Mouse (Mus musculus) hindbrain, embryonic 16.5 days (tissue): Measurements from ENCODE around the gene Xpr1. TPM values are rescaled to one million over a fixed set of nuclear protein-coding genes. Genes with fewer than 3 reads are reported as not detected.

ENCODE experiments used
- ATAC-seq: fragments of 200-750 bp; cut with Nextera tagmentation; 2 replicates; pipeline ENCODE4 v1.8.0; 2017; ENCODE audit warnings: moderate TSS enrichment, moderate library complexity
- H3K27ac ChIP-seq: fragments of 300-500 bp; sonication (generic); 2 replicates; pipeline ENCODE4 v1.5.1; 2014; ENCODE audit warnings: low read depth, mild to moderate bottlenecking, control low read depth, low read length, moderate library complexity
- H3K27me3 ChIP-seq: fragments of 300-500 bp; sonication (generic); replicated peaks from 2 replicates; pipeline ENCODE4 v1.6.1; 2014; ENCODE audit warnings: low read length; ENCODE audit not compliant: control insufficient read depth, insufficient read depth
- H3K36me3 ChIP-seq: fragments of 300-500 bp; sonication (generic); 2 replicates; pipeline ENCODE4 v1.6.1; 2014; ENCODE audit warnings: mild to moderate bottlenecking, low read length, moderate library complexity, mixed read lengths; ENCODE audit not compliant: control insufficient read depth, insufficient read depth
- H3K4me1 ChIP-seq: fragments of 300-500 bp; sonication (generic); 2 replicates; pipeline ENCODE4 v1.6.1; 2014; ENCODE audit warnings: low read depth, low read length; ENCODE audit not compliant: control insufficient read depth, insufficient read depth
- H3K4me2 ChIP-seq: fragments of 300-500 bp; sonication (generic); 2 replicates; pipeline ENCODE4 v1.6.1; 2014; ENCODE audit warnings: mild to moderate bottlenecking, low read length, control low read depth, moderate library complexity
- H3K4me3 ChIP-seq: fragments of 300-500 bp; sonication (generic); 2 replicates; pipeline ENCODE4 v1.5.1; 2014; ENCODE audit warnings: mild to moderate bottlenecking, low read length, control low read depth, moderate library complexity
- H3K9ac ChIP-seq: fragments of 300-500 bp; sonication (generic); 2 replicates; pipeline ENCODE4 v1.6.1; 2014; ENCODE audit warnings: low read depth, mild to moderate bottlenecking, control low read depth, low read length, moderate library complexity
- H3K9me3 ChIP-seq: fragments of 300-500 bp; sonication (generic); 2 replicates; pipeline ENCODE4 v1.6.1; 2014; ENCODE audit warnings: mild to moderate bottlenecking, low read length, moderate library complexity; ENCODE audit not compliant: control insufficient read depth
- WGBS: fragments of 180-500 bp; shearing (Covaris S2); extraction: QIAGEN DNeasy Blood & Tissue Kit; methylation state at CpG from one replicate; pipeline ENCODE4 v1.1.7; 2014; 5-methylcytosine and 5-hydroxymethylcytosine counted together
- polyA plus RNA-seq: library from polyadenylated mRNA; unstranded; fragments of >200 nt; fragmentation: Nextera tagmentation; extraction: Ambion mirVana; gene quantifications from 2 replicates; pipeline ENCODE4 v1.2.1, GENCODE M21; 2015

Gene Xpr1
- polyA plus RNA-seq, 1 experiment from 2014 or later: 40.7 TPM

DNA sequence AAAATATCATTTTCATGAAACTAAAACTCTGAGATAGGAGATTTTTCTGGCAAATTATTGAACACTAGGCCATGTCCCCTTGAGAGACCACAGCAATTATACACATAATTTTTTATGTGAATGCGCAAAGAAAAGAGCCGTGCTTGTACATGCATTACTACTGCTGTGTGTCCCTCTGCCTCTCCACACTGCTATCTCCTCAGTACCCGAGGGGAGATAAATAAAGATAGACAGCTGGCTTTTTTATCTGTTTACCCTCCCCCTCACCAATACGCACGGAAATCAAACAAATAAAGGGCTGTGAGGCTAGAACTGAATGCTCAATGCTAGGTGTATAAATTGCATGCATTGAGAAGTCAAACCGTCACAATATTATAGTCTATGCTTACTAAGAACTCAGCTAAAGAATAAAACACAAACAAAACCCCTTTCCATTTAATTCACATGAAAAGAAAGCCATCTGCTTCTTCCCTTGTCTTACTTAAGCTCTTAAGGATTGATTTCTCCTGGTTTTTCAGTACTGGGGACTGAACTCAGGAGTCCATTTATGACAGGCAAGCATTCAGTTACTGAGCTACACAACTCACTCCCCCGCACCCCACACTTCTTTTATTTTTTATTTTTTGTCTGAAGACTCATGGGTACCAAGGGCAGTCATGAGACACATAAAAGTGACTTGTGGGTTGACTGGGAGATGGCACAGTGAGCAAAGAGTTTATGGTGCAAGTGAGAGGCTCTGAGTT lies 97.0 kb downstream of the Xpr1 start:
- no peak overlapping the region for H3K9ac ChIP-seq
- H3K4me3 ChIP-seq: no peak overlapping the region
- H3K4me1 ChIP-seq: no peaks in the 10 kb centered on the region
- no peak for ATAC-seq
- no peaks in the 10 kb centered on the region for H3K9me3 ChIP-seq
- H3K36me3 ChIP-seq: no peaks in the 10 kb centered on the region
- H3K27me3 ChIP-seq: no peaks in the 10 kb centered on the region
- no peak overlapping the region for H3K4me2 ChIP-seq
- WGBS: 51% methylated on average over 7 of the region's 7 CpGs
- H3K27ac ChIP-seq: no peak overlapping the region

DNA sequence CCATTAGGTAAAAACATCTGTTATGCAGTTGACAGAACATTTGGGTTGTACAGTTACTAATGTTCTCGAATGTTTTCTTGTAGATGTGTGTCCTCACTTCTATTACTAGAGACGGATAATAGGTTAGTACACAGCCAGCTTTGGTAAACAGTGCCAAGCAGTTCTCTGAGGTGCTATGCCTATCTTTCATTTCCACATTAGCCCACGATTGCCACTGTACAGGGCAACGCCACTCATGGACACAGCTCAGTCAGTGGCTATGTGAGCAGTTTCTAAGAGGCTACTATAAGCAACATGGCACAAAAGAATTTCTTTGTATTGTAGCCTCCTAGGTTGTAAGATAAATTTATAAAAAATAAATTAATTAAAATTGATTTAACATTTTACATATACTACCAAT lies 97.7 kb downstream of the Xpr1 start:
- H3K27me3 ChIP-seq: no peaks in the 10 kb centered on the region
- no peak overlapping the region for H3K9ac ChIP-seq
- H3K4me3 ChIP-seq: no peak overlapping the region
- no peak for ATAC-seq
- no peaks in the 10 kb centered on the region for H3K4me1 ChIP-seq
- H3K9me3 ChIP-seq: no peaks in the 10 kb centered on the region
- no peak overlapping the region for H3K27ac ChIP-seq
- 65% methylated on average over 4 of the region's 4 CpGs for WGBS
- no peaks in the 10 kb centered on the region for H3K36me3 ChIP-seq
- no peak overlapping the region for H3K4me2 ChIP-seq

DNA sequence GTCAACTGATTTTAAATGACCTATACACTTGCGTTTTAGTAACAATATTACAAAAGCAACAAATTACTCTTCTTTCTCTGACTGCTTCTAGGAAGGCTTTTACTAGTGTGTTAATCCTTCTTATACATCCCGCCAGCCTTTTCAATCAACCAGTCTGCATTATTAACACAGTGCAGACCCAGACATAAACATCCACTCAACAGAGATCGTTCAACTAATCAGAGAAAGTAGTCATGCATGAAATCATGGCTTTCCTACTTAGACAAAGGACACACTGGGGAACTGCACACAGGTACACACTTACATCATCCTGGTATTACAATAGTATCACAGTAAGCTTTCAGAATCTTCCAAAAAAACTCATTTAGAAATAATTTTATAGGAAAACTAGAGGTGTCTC lies 105.5 kb downstream of the Xpr1 start:
- no peak overlapping the region for H3K9ac ChIP-seq
- H3K27ac ChIP-seq: no peak overlapping the region
- H3K36me3 ChIP-seq: no peaks in the 10 kb centered on the region; the same call in 1 of the 2 replicates
- no peak overlapping the region for H3K4me2 ChIP-seq
- H3K9me3 ChIP-seq: no peaks in the 10 kb centered on the region
- H3K4me1 ChIP-seq: peaks cover 3% of the 10 kb centered on the region
- H3K27me3 ChIP-seq: no peaks in the 10 kb centered on the region
- WGBS: 47% methylated on average over 3 of the region's 3 CpGs
- ATAC-seq: no peak
- no peak overlapping the region for H3K4me3 ChIP-seq

DNA sequence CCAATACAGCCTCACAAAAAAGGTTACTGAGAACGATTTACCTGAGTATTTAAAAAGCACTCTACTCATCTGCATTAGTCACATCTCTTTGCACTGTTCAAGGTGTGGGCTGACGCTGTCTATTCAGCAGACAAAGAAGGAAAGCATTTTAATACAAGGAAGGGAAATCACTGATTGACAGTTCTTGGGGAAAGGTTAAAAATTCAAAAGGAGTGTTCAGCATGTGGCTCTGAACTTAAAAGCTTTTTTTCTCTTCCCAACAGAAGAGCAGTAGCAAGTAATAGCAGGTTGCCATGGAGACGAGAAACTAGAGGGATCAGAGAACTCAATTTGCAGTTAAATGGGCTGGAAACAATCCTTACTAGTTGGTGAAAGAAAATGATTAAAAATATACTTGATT lies 110.3 kb downstream of the Xpr1 start:
- Histone ChIP-seq H3K4me3 (no peak overlapping the region), H3K4me1 (peaks cover 3% of the 10 kb centered on the region), H3K36me3 (no peaks in the 10 kb centered on the region; the same call in 1 of the 2 replicates), H3K27me3 (no peaks in the 10 kb centered on the region), H3K9me3 (no peaks in the 10 kb centered on the region), H3K27ac (peak overlapping the region; percentile 37), H3K9ac (no peak overlapping the region), H3K4me2 (no peak overlapping the region)
- peak; percentile 61 for ATAC-seq
- 12% methylated on average over 3 of the region's 3 CpGs for WGBS

DNA sequence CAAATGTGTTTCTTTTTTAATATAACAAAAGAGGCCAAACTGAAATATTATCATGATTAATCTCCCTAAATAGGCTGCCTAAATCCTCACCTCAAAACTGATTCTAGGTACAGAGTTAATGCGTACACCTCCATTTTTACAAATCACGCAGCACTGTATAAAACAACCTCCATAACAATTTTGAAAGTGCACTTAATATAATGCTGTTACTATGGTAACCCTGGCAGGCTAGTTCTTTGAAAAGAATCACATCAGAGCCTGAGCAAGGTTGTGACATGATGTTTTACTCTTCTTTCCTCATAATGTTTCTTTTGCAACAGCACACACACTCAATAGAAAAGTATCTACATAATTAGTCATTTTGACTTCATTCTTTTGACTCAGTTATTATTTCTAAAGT lies 113.8 kb downstream of the Xpr1 start:
- Histone ChIP-seq H3K27me3 (no peaks in the 10 kb centered on the region), H3K9ac (no peak overlapping the region), H3K36me3 (no peaks in the 10 kb centered on the region; the same call in 1 of the 2 replicates), H3K27ac (no peak overlapping the region), H3K9me3 (no peaks in the 10 kb centered on the region), H3K4me1 (peaks cover 3% of the 10 kb centered on the region), H3K4me3 (no peak overlapping the region), H3K4me2 (no peak overlapping the region)
- ATAC-seq: 0 out of 2 replicates have a peak, but pooled peaks have one; percentile 51
- 62% methylated on average over 2 of the region's 2 CpGs for WGBS

DNA sequence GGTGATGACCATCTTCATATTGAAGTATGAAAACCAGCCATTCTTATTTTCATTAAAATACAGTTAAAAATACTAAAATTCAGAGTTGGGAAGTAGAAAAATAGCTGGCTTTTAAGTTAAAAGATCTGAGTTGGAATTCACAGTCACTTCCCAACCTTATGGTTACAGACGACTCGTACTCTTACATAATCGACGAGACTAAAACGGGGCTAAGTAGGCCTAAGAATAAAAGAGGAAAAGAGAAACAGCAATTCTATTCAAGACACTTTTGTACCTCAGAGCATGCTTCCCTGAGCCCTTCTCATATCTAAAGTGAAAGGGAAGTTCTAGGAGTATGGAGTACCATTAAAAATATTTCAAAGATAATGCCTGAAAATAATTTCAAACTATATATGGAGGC lies 119.6 kb downstream of the Xpr1 start:
- Histone ChIP-seq H3K4me3 (no peak overlapping the region), H3K36me3 (no peaks in the 10 kb centered on the region), H3K4me2 (no peak overlapping the region), H3K9me3 (no peaks in the 10 kb centered on the region), H3K27ac (no peak overlapping the region), H3K4me1 (no peaks in the 10 kb centered on the region), H3K9ac (no peak overlapping the region), H3K27me3 (no peaks in the 10 kb centered on the region)
- ATAC-seq: no peak
- 97% methylated on average over 5 of the region's 5 CpGs for WGBS

DNA sequence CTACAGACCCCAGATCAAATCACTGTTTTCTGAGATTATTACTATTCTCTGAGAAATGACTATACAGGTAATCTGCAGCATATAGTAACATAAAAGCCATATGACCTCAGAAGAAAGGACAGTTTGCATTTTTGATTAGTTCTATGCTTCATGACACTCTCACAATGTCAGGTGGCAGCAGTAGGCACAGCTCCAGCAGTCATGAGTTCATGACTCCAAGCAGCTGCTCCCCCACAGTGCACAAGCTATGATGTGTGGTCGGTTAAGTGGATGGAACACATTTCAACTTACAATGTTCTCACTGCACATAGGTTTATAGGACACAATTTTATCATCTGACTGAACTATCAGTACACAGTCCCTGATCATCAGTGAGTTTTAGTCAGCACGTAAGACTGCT lies 120.0 kb downstream of the Xpr1 start:
- ATAC-seq: no peak
- H3K9me3 ChIP-seq: no peaks in the 10 kb centered on the region
- no peak overlapping the region for H3K27ac ChIP-seq
- H3K4me1 ChIP-seq: no peaks in the 10 kb centered on the region
- H3K4me3 ChIP-seq: no peak overlapping the region
- H3K36me3 ChIP-seq: no peaks in the 10 kb centered on the region
- H3K27me3 ChIP-seq: no peaks in the 10 kb centered on the region
- H3K9ac ChIP-seq: no peak overlapping the region
- no peak overlapping the region for H3K4me2 ChIP-seq
- 81% methylated on average over 2 of the region's 2 CpGs for WGBS

GRCm38 (mm10) chr1:155293446-155293845 lies 123.8 kb downstream of the Xpr1 start:
- Histone ChIP-seq H3K36me3 (peaks cover 7% of the 10 kb centered on the region; the same call in 1 of the 2 replicates), H3K4me1 (no peaks in the 10 kb centered on the region), H3K9ac (0 out of 2 replicates have a peak overlapping the region, but pooled peaks have one; percentile 17), H3K27ac (no peak overlapping the region), H3K4me3 (no peak overlapping the region), H3K27me3 (no peaks in the 10 kb centered on the region), H3K4me2 (no peak overlapping the region), H3K9me3 (no peaks in the 10 kb centered on the region)
- 7% methylated on average over 3 of the region's 3 CpGs for WGBS
- peak; percentile 81 for ATAC-seq

DNA sequence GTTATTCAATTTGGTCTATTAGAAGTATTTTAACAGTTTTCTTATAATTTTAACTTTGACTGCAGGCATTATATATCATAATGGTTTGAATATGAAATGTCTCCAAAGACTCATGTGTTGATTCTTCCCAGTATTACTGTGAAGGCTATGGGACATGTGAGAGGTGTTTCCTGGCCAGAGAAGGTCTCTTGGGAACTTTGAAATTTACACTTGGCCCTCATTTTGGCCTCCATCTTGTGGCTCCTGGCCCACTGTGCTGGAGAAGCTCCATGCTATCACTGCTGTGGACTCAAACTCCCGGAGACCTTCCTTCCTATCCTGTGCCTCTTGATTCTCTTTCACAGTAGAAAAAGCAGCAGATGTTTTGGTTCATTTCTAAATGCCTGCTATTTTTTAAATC lies 127.8 kb downstream of the Xpr1 start:
- H3K27me3 ChIP-seq: no peaks in the 10 kb centered on the region
- H3K9me3 ChIP-seq: no peaks in the 10 kb centered on the region
- 100% methylated on average over 1 of the region's 1 CpGs for WGBS
- peaks cover 19% of the 10 kb centered on the region for H3K36me3 ChIP-seq
- no peak overlapping the region for H3K27ac ChIP-seq
- no peak overlapping the region for H3K4me2 ChIP-seq
- no peaks in the 10 kb centered on the region for H3K4me1 ChIP-seq
- H3K9ac ChIP-seq: no peak overlapping the region
- no peak for ATAC-seq
- H3K4me3 ChIP-seq: no peak overlapping the region
